In the genomic region with DNA sequence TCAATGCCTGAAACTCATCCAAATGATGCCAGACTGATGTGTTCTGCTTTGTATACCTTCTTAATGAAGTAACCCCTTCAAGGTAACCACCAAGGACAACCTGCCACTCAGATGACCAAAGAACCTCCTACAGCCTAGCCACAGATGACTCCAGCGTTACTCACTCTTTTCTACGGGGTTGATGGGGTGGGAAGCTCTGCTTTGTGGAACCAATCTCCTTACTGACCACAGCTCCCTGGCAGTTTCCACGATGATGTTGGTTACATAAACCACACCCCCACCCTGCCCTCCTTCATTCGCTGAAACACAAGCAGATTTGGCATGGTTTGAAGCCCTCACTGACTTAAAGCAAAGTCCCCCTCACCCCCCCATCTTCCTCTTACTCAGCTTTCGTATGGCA, we compare ENCODE assay signal across 22 mouse cellular contexts. TPM values are rescaled to one million over a fixed set of nuclear protein-coding genes. Genes with fewer than 3 reads are reported as not detected.
DNase-seq lines count a peak whose midpoint lies in the region; ATAC-seq lines count a peak whose summit lies in the region.
"Had no signal": no experiment of that assay in that cellular context is flagged by ENCODE, and none has a peak within 500 bp of the region (broad histone marks: within the 10 kb centered on the region; RNA-seq: fewer than 3 reads in every experiment).

No protein-coding gene starts in this region.

- 66% methylated on average over 5 of the region's 5 CpGs for whole genome bisulfite sequencing in midbrain, embryonic 13.5 days

- H3K9me3 ChIP-seq in midbrain, embryonic 13.5 days = no peaks in the 10 kb centered on the region
- H3K9me3 ChIP-seq: forebrain, embryonic 12.5 days; heart, embryonic 15.5 days; hindbrain, embryonic 13.5 days had no signal

- DNase-seq in adrenal gland, postnatal 14 days = peak; percentile 43
- no peak for DNase-seq in adrenal gland, postnatal 10 days
- DNase-seq in 416B (ENCODE audit: low read depth) (peak; percentile 94), NIH3T3 (ENCODE audit: low read depth) (peak; percentile 74)
- no peak for DNase-seq in spleen, postnatal 4 days (ENCODE audit: low spot score in 2 of 2)
- DNase-seq in kidney, postnatal 36 days = no peak
- DNase-seq: cerebellum, adult 2 months; cerebellum, postnatal 10 days; gastrocnemius, postnatal 10 days; heart, adult 2 months; heart, postnatal 14 days; kidney, adult 11 months; kidney, adult 9 months had no signal

- H3K27me3 ChIP-seq in midbrain, embryonic 13.5 days = peaks cover 32% of the 10 kb centered on the region

- no peak overlapping the region for H3K27ac ChIP-seq in midbrain, embryonic 13.5 days
- H3K27ac ChIP-seq: forebrain, embryonic 12.5 days; heart, adult 2 months; heart, embryonic 15.5 days; hindbrain, embryonic 13.5 days; hindbrain, postnatal 0 days had no signal

- ATAC-seq in midbrain, embryonic 13.5 days = no peak
- ATAC-seq: activated CD4-positive, CD25-positive, alpha-beta regulatory T cell, adult 4 months; forebrain, embryonic 16.5 days; hindbrain, postnatal 0 days had no signal

- H3K36me3 ChIP-seq in midbrain, embryonic 13.5 days = no peaks in the 10 kb centered on the region
- H3K36me3 ChIP-seq: forebrain, embryonic 12.5 days; heart, embryonic 15.5 days; hindbrain, embryonic 13.5 days had no signal

- peaks cover 82% of the 10 kb centered on the region for H3K4me1 ChIP-seq in midbrain, embryonic 13.5 days (replicated peaks)

- no peak overlapping the region for H3K4me3 ChIP-seq in midbrain, embryonic 13.5 days (replicated peaks)
- H3K4me3 ChIP-seq: forebrain, embryonic 12.5 days; heart, adult 2 months; heart, embryonic 15.5 days; hindbrain, embryonic 13.5 days had no signal

- no peak overlapping the region for H3K9ac ChIP-seq in midbrain, embryonic 13.5 days (replicated peaks)
- H3K9ac ChIP-seq: forebrain, embryonic 12.5 days; heart, embryonic 15.5 days; hindbrain, embryonic 13.5 days had no signal

- no peak overlapping the region for H3K4me2 ChIP-seq in midbrain, embryonic 13.5 days (replicated peaks)
- H3K4me2 ChIP-seq: forebrain, embryonic 12.5 days; heart, embryonic 11.5 days; heart, embryonic 15.5 days; hindbrain, embryonic 13.5 days had no signal

RNA-seq across cellular contexts. Expression of a gene that starts 2.8 kb away (rescaled TPM):
- 3.5 and 3.8 TPM in 2 replicates for total RNA-seq in adrenal gland, postnatal 14 days (2021)
- total RNA-seq in adrenal gland, postnatal 10 days (2021) = 1 to 10 TPM; 2.5 to 3.6 TPM
- polyA plus RNA-seq in midbrain, embryonic 13.5 days (2015; fragmentation: Nextera tagmentation; extraction: Ambion mirVana) = 118 TPM in 2 replicates
- total RNA-seq: hematopoietic stem cell, adult 5-6 weeks had no signal

RNA-seq across cellular contexts. Expression of a gene that starts 33.9 kb away (rescaled TPM):
- 3.7 and 21.3 TPM in 2 replicates for total RNA-seq in adrenal gland, postnatal 14 days (2021)
- total RNA-seq in adrenal gland, postnatal 10 days (2021) = 10 to 100 TPM; 14.0 to 25.8 TPM
- polyA plus RNA-seq in midbrain, embryonic 13.5 days (2015; fragmentation: Nextera tagmentation; extraction: Ambion mirVana) = 8.6 and 11.0 TPM in 2 replicates
- total RNA-seq: hematopoietic stem cell, adult 5-6 weeks had no signal

RNA-seq across cellular contexts. Expression of a gene that starts 54.7 kb away (rescaled TPM):
- 52.2 and 60.9 TPM in 2 replicates for total RNA-seq in adrenal gland, postnatal 14 days (2021)
- 10 to 100 TPM; 42.9 to 55.3 TPM for total RNA-seq in adrenal gland, postnatal 10 days (2021)
- 22.7 and 22.8 TPM in 2 replicates for polyA plus RNA-seq in midbrain, embryonic 13.5 days (2015; fragmentation: Nextera tagmentation; extraction: Ambion mirVana)

Comparison
In these comparisons a context has a peak if more than half of its experiments do, and no peak if none do; other contexts are left out.
1. DNase-seq: peak in adrenal gland, postnatal 14 days (single experiment), 416B (single experiment) and NIH3T3 (single experiment); none in adrenal gland, postnatal 10 days (single experiment), spleen, postnatal 4 days (0 of 2) and kidney, postnatal 36 days (0 of 2).